Mouse (Mus musculus) heart, embryonic 15.5 days (tissue): ENCODE data around the gene Gbp4. TPM values are rescaled to one million over a fixed set of nuclear protein-coding genes. Genes with fewer than 3 reads are reported as not detected.
A peak's percentile ranks its signal among the peaks of the same experiment; 100 is the strongest.
"Not testable (repeated sequence)": the region's sequence is repeated elsewhere in the genome, so short reads cannot be mapped to it uniquely, and the experiment has no call there.

Experiments
- ATAC-seq: fragments of 200-750 bp; cut with Nextera tagmentation; replicated peaks from 2 replicates; pipeline ENCODE4 v1.8.0; 2017; ENCODE audit warnings: low read depth, moderate TSS enrichment; ENCODE audit not compliant: insufficient number of reproducible peaks, insufficient read depth, low FRiP score
- H3K27ac ChIP-seq: fragments of 300-500 bp; sonication (generic); 2 replicates; pipeline ENCODE4 v1.5.1; 2015; ENCODE audit warnings: mild to moderate bottlenecking, inconsistent platforms
- H3K27me3 ChIP-seq: fragments of 300-500 bp; sonication (generic); 2 replicates; pipeline ENCODE4 v1.6.1; 2015; ENCODE audit warnings: inconsistent platforms
- H3K36me3 ChIP-seq: fragments of 300-500 bp; sonication (generic); 2 replicates; pipeline ENCODE4 v1.6.1; 2015; ENCODE audit warnings: mild to moderate bottlenecking, inconsistent platforms
- H3K4me1 ChIP-seq: fragments of 300-500 bp; sonication (generic); replicated peaks from 2 replicates; pipeline ENCODE4 v1.6.1; 2015; ENCODE audit warnings: inconsistent platforms
- H3K4me2 ChIP-seq: fragments of 300-500 bp; sonication (generic); 2 replicates; pipeline ENCODE4 v1.6.1; 2015; ENCODE audit warnings: inconsistent platforms, mild to moderate bottlenecking, moderate library complexity
- H3K4me3 ChIP-seq: fragments of 300-500 bp; sonication (generic); 2 replicates; pipeline ENCODE4 v1.5.1; 2015; ENCODE audit warnings: mild to moderate bottlenecking, inconsistent platforms
- H3K9ac ChIP-seq: fragments of 300-500 bp; sonication (generic); 2 replicates; pipeline ENCODE4 v1.6.1; 2015; ENCODE audit warnings: mild to moderate bottlenecking, inconsistent platforms
- H3K9me3 ChIP-seq: fragments of 300-500 bp; sonication (generic); replicated peaks from 2 replicates; pipeline ENCODE4 v1.6.1; 2016; ENCODE audit warnings: inconsistent platforms
- WGBS: fragments of 180-500 bp; shearing (Covaris S2); methylation state at CpG from one replicate; pipeline ENCODE4 v1.1.7; 2015; ENCODE audit warnings: mixed read lengths; 5-methylcytosine and 5-hydroxymethylcytosine counted together
- polyA plus RNA-seq: library from polyadenylated mRNA; unstranded; fragments of >200 nt; fragmentation: Nextera tagmentation; extraction: Ambion mirVana; gene quantifications from 2 replicates; pipeline ENCODE4 v1.2.1, GENCODE M21; 2015

Gbp4 gene
- polyA plus RNA-seq, 1 experiment from 2014 or later = 3.3 TPM

- 48% methylated on average over 2 of the region's 2 CpGs for WGBS
- Histone ChIP-seq H3K9ac (no peak overlapping the region), H3K27ac (no peak overlapping the region), H3K36me3 (no peaks in the 10 kb centered on the region), H3K9me3 (no peaks in the 10 kb centered on the region), H3K4me1 (no peaks in the 10 kb centered on the region), H3K4me2 (no peak overlapping the region), H3K27me3 (no peaks in the 10 kb centered on the region), H3K4me3 (no peak overlapping the region)
- no peak for ATAC-seq
Observed at GRCm38 (mm10) chr5:105115740-105116139, 23.6 kb downstream of the Gbp4 start.

GRCm38 (mm10) chr5:105114696-105115095, 24.7 kb downstream of the Gbp4 start:
- Histone ChIP-seq H3K9ac (no peak overlapping the region), H3K4me1 (no peaks in the 10 kb centered on the region), H3K36me3 (no peaks in the 10 kb centered on the region), H3K27me3 (no peaks in the 10 kb centered on the region), H3K4me2 (no peak overlapping the region), H3K9me3 (no peaks in the 10 kb centered on the region), H3K27ac (no peak overlapping the region), H3K4me3 (no peak overlapping the region)
- WGBS = 80% methylated on average over 2 of the region's 2 CpGs
- ATAC-seq = no peak

GRCm38 (mm10) chr5:105113656-105114055, 25.7 kb downstream of the Gbp4 start:
- Histone ChIP-seq H3K9me3 (no peaks in the 10 kb centered on the region), H3K27ac (no peak overlapping the region), H3K4me2 (no peak overlapping the region), H3K9ac (no peak overlapping the region), H3K27me3 (no peaks in the 10 kb centered on the region), H3K4me1 (0 out of 2 replicates have a peak, but pooled peaks cover 2% of the 10 kb centered on the region), H3K4me3 (no peak overlapping the region), H3K36me3 (no peaks in the 10 kb centered on the region)
- no peak for ATAC-seq
- WGBS = 93% methylated on average over 5 of the region's 5 CpGs

- H3K9me3 ChIP-seq = not testable (repeated sequence)
- 11% methylated on average over 4 of the region's 4 CpGs for WGBS
Observed at GRCm38 (mm10) chr5:105110271-105110852, 29.0 kb downstream of the Gbp4 start.

GRCm38 (mm10) chr5:105109775-105110174, 29.6 kb downstream of the Gbp4 start:
- ATAC-seq, H3K9me3 ChIP-seq, H3K27me3 ChIP-seq, H3K4me1 ChIP-seq, H3K36me3 ChIP-seq, H3K9ac ChIP-seq: not testable (repeated sequence)
- Histone ChIP-seq H3K27ac (peak overlapping the region; percentile 59), H3K4me2 (peak overlapping the region; percentile 19; the same call in 1 of the 2 replicates), H3K4me3 (peak overlapping the region; percentile 13; the same call in 1 of the 2 replicates)
- WGBS = 38% methylated on average over 1 of the region's 1 CpGs

More at GRCm38 (mm10) chr5:105110271-105110852, 29.0 kb downstream of the Gbp4 start:
- not testable (repeated sequence) for H3K36me3 ChIP-seq, H3K9ac ChIP-seq, H3K27me3 ChIP-seq, H3K4me1 ChIP-seq, H3K4me3 ChIP-seq
- Histone ChIP-seq H3K27ac (peak overlapping the region; percentile 66), H3K4me2 (peak overlapping the region; percentile 19)
- peak; percentile 70 for ATAC-seq

GRCm38 (mm10) chr5:105105689-105106088, 33.7 kb downstream of the Gbp4 start:
- not testable (repeated sequence) for H3K4me2 ChIP-seq, H3K4me3 ChIP-seq, ATAC-seq, H3K9ac ChIP-seq, H3K36me3 ChIP-seq, H3K4me1 ChIP-seq, H3K27ac ChIP-seq, H3K27me3 ChIP-seq, H3K9me3 ChIP-seq
- 63% methylated on average over 2 of the region's 2 CpGs for WGBS

GRCm38 (mm10) chr5:105081900-105082299, 57.5 kb downstream of the Gbp4 start:
- H3K9ac ChIP-seq = no peak overlapping the region
- H3K4me1 ChIP-seq = no peaks in the 10 kb centered on the region
- H3K9me3 ChIP-seq = no peaks in the 10 kb centered on the region; the same call in 1 of the 2 replicates
- ATAC-seq = no peak
- no peaks in the 10 kb centered on the region for H3K36me3 ChIP-seq
- H3K4me2 ChIP-seq = no peak overlapping the region
- H3K27me3 ChIP-seq = no peaks in the 10 kb centered on the region
- H3K4me3 ChIP-seq = no peak overlapping the region
- no peak overlapping the region for H3K27ac ChIP-seq

GRCm38 (mm10) chr5:105068356-105068755, 71.0 kb downstream of the Gbp4 start:
- not testable (repeated sequence) for H3K4me2 ChIP-seq, H3K9ac ChIP-seq, H3K4me1 ChIP-seq, H3K36me3 ChIP-seq, H3K27me3 ChIP-seq, H3K4me3 ChIP-seq, ATAC-seq, H3K9me3 ChIP-seq, H3K27ac ChIP-seq

Other genes with a start within 250 kb of the Gbp4 start
- 0.53 and 2.4 TPM in 2 replicates for gene Abcg3, start 156.9 kb downstream of the Gbp4 start, polyA plus RNA-seq
- 3.7 and 5.7 TPM in 2 replicates for gene Gbp9, start within 50 bp of the Gbp4 start, polyA plus RNA-seq
- 1.2 and 5.3 TPM in 2 replicates for gene Gbp8, start within 50 bp of the Gbp4 start, polyA plus RNA-seq
- gene Gbp10, start 99.9 kb upstream of the Gbp4 start, polyA plus RNA-seq = 0.15 and 0.44 TPM in 2 replicates
- 0.10 TPM in 1 of 2 replicates, not detected in the other for gene Gm43302, start 154.1 kb upstream of the Gbp4 start, polyA plus RNA-seq
- gene Gbp6, start 154.1 kb upstream of the Gbp4 start, polyA plus RNA-seq = 1.7 and 3.4 TPM in 2 replicates